Mouse (Mus musculus) liver, embryonic 12.5 days (tissue): ENCODE measurements around the gene Ceacam2. TPM values are rescaled to one million over a fixed set of nuclear protein-coding genes. Genes with fewer than 3 reads are reported as not detected.
"Not testable (repeated sequence)": the region's sequence is repeated elsewhere in the genome, so short reads cannot be mapped to it uniquely, and the experiment has no call there.

Source experiments
- ATAC-seq: fragments of 200-750 bp; cut with Nextera tagmentation; 2 replicates; pipeline ENCODE4 v1.8.0; 2017; ENCODE audit warnings: moderate number of reproducible peaks, mild to moderate bottlenecking, moderate library complexity
- H3K27ac ChIP-seq: fragments of 300-500 bp; sonication (generic); 2 replicates; pipeline ENCODE4 v1.5.1; 2016; ENCODE audit warnings: mild to moderate bottlenecking
- H3K27me3 ChIP-seq: fragments of 300-500 bp; sonication (generic); replicated peaks from 2 replicates; pipeline ENCODE4 v1.6.1; 2016; ENCODE audit warnings: mild to moderate bottlenecking, moderate library complexity
- H3K36me3 ChIP-seq: fragments of 300-500 bp; sonication (generic); 2 replicates; pipeline ENCODE4 v1.6.1; 2016; ENCODE audit warnings: mild to moderate bottlenecking, moderate library complexity
- H3K4me1 ChIP-seq: fragments of 300-500 bp; sonication (generic); 2 replicates; pipeline ENCODE4 v1.6.1; 2016
- H3K4me2 ChIP-seq: fragments of 300-500 bp; sonication (generic); 2 replicates; pipeline ENCODE4 v1.6.1; 2016; ENCODE audit warnings: mild to moderate bottlenecking, moderate library complexity
- H3K4me3 ChIP-seq: fragments of 300-500 bp; sonication (generic); 2 replicates; pipeline ENCODE4 v1.5.1; 2016; ENCODE audit warnings: mild to moderate bottlenecking, moderate library complexity
- H3K9ac ChIP-seq: fragments of 300-500 bp; sonication (generic); 2 replicates; pipeline ENCODE4 v1.6.1; 2016; ENCODE audit warnings: mild to moderate bottlenecking, moderate library complexity
- H3K9me3 ChIP-seq: fragments of 300-500 bp; sonication (generic); replicated peaks from 2 replicates; pipeline ENCODE4 v1.6.1; 2016; ENCODE audit warnings: mild to moderate bottlenecking, moderate library complexity
- WGBS: fragments of 180-500 bp; shearing (Covaris S2); methylation state at CpG from one replicate; pipeline ENCODE4 v1.1.7; 2016; ENCODE audit not compliant: insufficient replicate concordance; 5-methylcytosine and 5-hydroxymethylcytosine counted together
- polyA plus RNA-seq: library from polyadenylated mRNA; unstranded; fragments of >200 nt; fragmentation: Nextera tagmentation; extraction: Ambion mirVana; gene quantifications from 2 replicates; pipeline ENCODE4 v1.2.1, GENCODE M21; 2016

Gene Ceacam2
- polyA plus RNA-seq, 1 experiment from 2014 or later: not detected

- not testable (repeated sequence) for H3K36me3 ChIP-seq, H3K4me3 ChIP-seq, H3K4me1 ChIP-seq, H3K27ac ChIP-seq, ATAC-seq, H3K9me3 ChIP-seq, H3K9ac ChIP-seq, H3K27me3 ChIP-seq, H3K4me2 ChIP-seq
- WGBS: no CpG with 5 or more reads among the region's 1 CpGs
Observed at GRCm38 (mm10) chr7:25539954-25540353, 297 bp upstream of the Ceacam2 start.

GRCm38 (mm10) chr7:25530837-25531236 lies 8.8 kb downstream of the Ceacam2 start:
- no peak overlapping the region for H3K27ac ChIP-seq

GRCm38 (mm10) chr7:25516070-25516777 lies 23.4 kb downstream of the Ceacam2 start:
- H3K9ac ChIP-seq, H3K27ac ChIP-seq, H3K36me3 ChIP-seq, ATAC-seq, H3K9me3 ChIP-seq, H3K4me1 ChIP-seq, H3K27me3 ChIP-seq, H3K4me3 ChIP-seq, H3K4me2 ChIP-seq: not testable (repeated sequence)
- 56% methylated on average over 2 of the region's 5 CpGs for WGBS

More at GRCm38 (mm10) chr7:25530837-25531236, 8.8 kb downstream of the Ceacam2 start:
- Histone ChIP-seq H3K4me2 (no peak overlapping the region), H3K4me3 (no peak overlapping the region), H3K9ac (no peak overlapping the region), H3K36me3 (no peaks in the 10 kb centered on the region), H3K4me1 (no peaks in the 10 kb centered on the region), H3K9me3 (no peaks in the 10 kb centered on the region), H3K27me3 (no peaks in the 10 kb centered on the region)
- ATAC-seq: no peak
- WGBS: 65% methylated on average over 2 of the region's 2 CpGs

DNA sequence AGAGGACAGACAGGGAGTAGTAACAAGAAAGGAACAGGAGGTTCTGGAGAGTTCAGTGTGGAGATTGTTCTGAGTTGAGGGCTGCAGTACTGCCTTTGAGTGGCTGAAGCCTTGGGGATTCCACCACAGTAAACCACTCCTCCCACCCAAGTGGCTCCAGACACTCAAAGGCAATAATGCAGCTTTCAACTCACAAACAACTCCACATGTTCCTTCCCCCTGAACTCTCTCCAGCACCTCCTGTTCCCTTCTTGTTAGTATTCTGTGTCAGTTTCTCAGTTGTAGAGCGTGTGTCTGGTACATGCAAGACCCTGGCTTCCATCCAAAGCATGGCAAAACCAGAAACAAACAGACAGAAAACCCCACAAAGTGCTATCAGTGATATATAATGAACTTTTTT lies 24.0 kb downstream of the Ceacam2 start:
- WGBS: 36% methylated on average over 1 of the region's 1 CpGs
- not testable (repeated sequence) for H3K4me2 ChIP-seq, H3K9ac ChIP-seq

GRCm38 (mm10) chr7:25509925-25510324 lies 29.7 kb downstream of the Ceacam2 start:
- no peak overlapping the region for H3K4me3 ChIP-seq
- 39% methylated on average over 3 of the region's 3 CpGs for WGBS
- no peaks in the 10 kb centered on the region for H3K4me1 ChIP-seq
- H3K9ac ChIP-seq: no peak overlapping the region
- H3K9me3 ChIP-seq: no peaks in the 10 kb centered on the region
- H3K27ac ChIP-seq: no peak overlapping the region
- ATAC-seq: no peak
- H3K4me2 ChIP-seq: no peak overlapping the region
- H3K36me3 ChIP-seq: no peaks in the 10 kb centered on the region
- no peaks in the 10 kb centered on the region for H3K27me3 ChIP-seq

More for the DNA sequence above, 24.0 kb downstream of the Ceacam2 start:
- H3K36me3 ChIP-seq, H3K4me1 ChIP-seq, H3K4me3 ChIP-seq, H3K27me3 ChIP-seq, H3K27ac ChIP-seq, H3K9me3 ChIP-seq, ATAC-seq: not testable (repeated sequence)

- Histone ChIP-seq H3K27ac (no peak overlapping the region), H3K9me3 (no peaks in the 10 kb centered on the region), H3K36me3 (no peaks in the 10 kb centered on the region), H3K4me2 (no peak overlapping the region), H3K4me3 (no peak overlapping the region), H3K4me1 (no peaks in the 10 kb centered on the region), H3K27me3 (no peaks in the 10 kb centered on the region), H3K9ac (no peak overlapping the region)
- 59% methylated on average over 1 of the region's 1 CpGs for WGBS
- ATAC-seq: no peak
Observed at GRCm38 (mm10) chr7:25494649-25495048, 45.0 kb downstream of the Ceacam2 start.

- not testable (repeated sequence) for H3K4me2 ChIP-seq, H3K27me3 ChIP-seq, H3K4me3 ChIP-seq, ATAC-seq, H3K9me3 ChIP-seq, H3K9ac ChIP-seq, H3K36me3 ChIP-seq, H3K4me1 ChIP-seq, H3K27ac ChIP-seq
- no CpG with 5 or more reads among the region's 1 CpGs for WGBS
Observed at GRCm38 (mm10) chr7:25490698-25491097, 49.0 kb downstream of the Ceacam2 start.

GRCm38 (mm10) chr7:25489382-25489781 lies 50.3 kb downstream of the Ceacam2 start:
- H3K9ac ChIP-seq, H3K27ac ChIP-seq, H3K4me1 ChIP-seq, H3K4me3 ChIP-seq, ATAC-seq, H3K4me2 ChIP-seq, H3K9me3 ChIP-seq, H3K27me3 ChIP-seq, H3K36me3 ChIP-seq: not testable (repeated sequence)
- WGBS: 75% methylated on average over 3 of the region's 3 CpGs

DNA sequence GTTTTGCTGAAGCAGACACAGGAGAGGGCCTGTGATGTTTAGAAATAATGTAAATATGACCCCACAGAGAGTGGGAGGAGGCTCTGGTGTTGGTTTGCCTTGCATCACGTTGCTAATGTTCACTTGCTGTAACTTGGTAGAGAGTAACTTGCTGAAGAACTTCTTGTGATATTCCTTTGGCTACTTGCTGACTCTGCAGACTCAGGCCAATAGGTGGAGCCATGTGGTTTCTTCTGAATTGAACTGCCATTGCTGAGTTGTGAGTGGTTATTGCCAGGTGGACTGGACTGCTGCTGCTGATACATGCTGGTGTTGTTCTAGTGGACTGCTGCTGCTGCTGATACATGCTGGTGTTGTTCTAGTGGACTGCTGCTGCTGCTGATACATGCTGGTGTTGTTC lies 53.5 kb downstream of the Ceacam2 start:
- no peaks in the 10 kb centered on the region for H3K4me1 ChIP-seq
- H3K4me2 ChIP-seq: no peak overlapping the region
- H3K9me3 ChIP-seq: no peaks in the 10 kb centered on the region
- H3K36me3 ChIP-seq: no peaks in the 10 kb centered on the region
- H3K4me3 ChIP-seq: no peak overlapping the region
- no peak for ATAC-seq
- no peak overlapping the region for H3K9ac ChIP-seq
- WGBS: 13% methylated on average over 1 of the region's 1 CpGs
- H3K27ac ChIP-seq: no peak overlapping the region
- H3K27me3 ChIP-seq: no peaks in the 10 kb centered on the region

DNA sequence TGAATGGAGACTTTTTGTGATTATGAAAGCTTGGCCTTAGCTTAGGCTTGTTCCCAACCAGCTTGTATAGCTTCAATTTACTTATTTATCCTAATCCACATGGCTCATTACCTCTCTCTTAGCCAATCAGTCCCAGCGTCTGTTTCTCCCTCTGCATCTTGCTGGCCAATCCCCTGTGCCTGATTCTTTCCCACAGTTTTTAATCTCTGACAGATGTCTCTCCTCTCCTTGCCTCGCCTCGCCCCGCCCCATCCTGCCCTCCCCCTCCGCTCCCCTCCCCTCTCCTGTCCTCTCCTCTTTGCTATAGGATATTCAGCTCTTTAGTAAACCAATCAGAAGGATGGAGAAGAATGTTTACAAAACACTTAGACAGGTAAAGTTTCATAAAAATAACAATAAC lies 54.6 kb downstream of the Ceacam2 start:
- Histone ChIP-seq H3K4me1 (no peaks in the 10 kb centered on the region), H3K36me3 (no peaks in the 10 kb centered on the region), H3K27me3 (no peaks in the 10 kb centered on the region), H3K9ac (no peak overlapping the region), H3K9me3 (no peaks in the 10 kb centered on the region), H3K4me2 (no peak overlapping the region), H3K4me3 (no peak overlapping the region), H3K27ac (no peak overlapping the region)
- ATAC-seq: no peak
- WGBS: 45% methylated on average over 5 of the region's 5 CpGs

- Histone ChIP-seq H3K27ac (no peak overlapping the region), H3K36me3 (no peaks in the 10 kb centered on the region), H3K4me3 (no peak overlapping the region), H3K9ac (no peak overlapping the region), H3K4me1 (no peaks in the 10 kb centered on the region), H3K9me3 (no peaks in the 10 kb centered on the region), H3K27me3 (no peaks in the 10 kb centered on the region), H3K4me2 (no peak overlapping the region)
- 69% methylated on average over 8 of the region's 8 CpGs for WGBS
- ATAC-seq: no peak
Observed at GRCm38 (mm10) chr7:25483133-25483735, 56.4 kb downstream of the Ceacam2 start.

GRCm38 (mm10) chr7:25480791-25481190 lies 58.9 kb downstream of the Ceacam2 start:
- not testable (repeated sequence) for H3K27ac ChIP-seq, H3K36me3 ChIP-seq, H3K9ac ChIP-seq, H3K9me3 ChIP-seq, ATAC-seq, H3K4me1 ChIP-seq, H3K4me3 ChIP-seq, H3K4me2 ChIP-seq, H3K27me3 ChIP-seq
- 45% methylated on average over 8 of the region's 8 CpGs for WGBS

GRCm38 (mm10) chr7:25479440-25479839 lies 60.2 kb downstream of the Ceacam2 start:
- Histone ChIP-seq H3K36me3 (no peaks in the 10 kb centered on the region), H3K9me3 (no peaks in the 10 kb centered on the region), H3K4me3 (no peak overlapping the region), H3K27ac (no peak overlapping the region), H3K4me2 (no peak overlapping the region), H3K27me3 (no peaks in the 10 kb centered on the region), H3K9ac (no peak overlapping the region), H3K4me1 (no peaks in the 10 kb centered on the region)
- ATAC-seq: no peak
- 0% methylated on average over 1 of the region's 1 CpGs for whole genome bisulfite sequencing
